Mouse (Mus musculus) central nervous system, embryonic 11.5 days (tissue): ENCODE measurements around the gene Serpinb13. TPM values are rescaled to one million over a fixed set of nuclear protein-coding genes. Genes with fewer than 3 reads are reported as not detected.

Source experiments
- polyA plus RNA-seq: library from polyadenylated mRNA; depleted of rRNA; stranded (reverse); fragments of >200 nt; gene quantifications from 2 replicates; pipeline ENCODE4 v1.2.3, GENCODE M21; 2012; rRNA removed

The Serpinb13 gene
- polyA plus RNA-seq, result not detected in 2 replicates

DNA sequence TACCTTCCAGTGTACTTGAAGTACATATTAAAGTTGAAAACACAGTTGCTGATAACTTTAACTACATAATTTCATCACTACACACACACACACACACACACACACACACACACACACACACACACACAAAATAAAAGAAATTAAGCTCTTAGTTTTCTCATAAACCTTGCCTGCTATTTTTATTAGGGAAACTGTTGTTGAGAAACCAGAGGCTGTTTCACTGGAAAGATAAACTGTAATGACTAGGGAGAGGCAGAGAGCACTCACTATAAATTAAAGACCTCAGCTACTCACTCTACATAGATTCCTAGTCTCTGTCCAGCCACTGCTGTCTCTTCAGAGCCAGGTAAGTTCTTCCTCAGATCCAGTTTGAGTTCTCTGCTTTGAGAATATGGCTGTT lies at the start of gene Serpinb13:
Gene Serpinb13, plus strand, starts transcription at position 301 of the 400 bp plus-strand sequence.

DNA sequence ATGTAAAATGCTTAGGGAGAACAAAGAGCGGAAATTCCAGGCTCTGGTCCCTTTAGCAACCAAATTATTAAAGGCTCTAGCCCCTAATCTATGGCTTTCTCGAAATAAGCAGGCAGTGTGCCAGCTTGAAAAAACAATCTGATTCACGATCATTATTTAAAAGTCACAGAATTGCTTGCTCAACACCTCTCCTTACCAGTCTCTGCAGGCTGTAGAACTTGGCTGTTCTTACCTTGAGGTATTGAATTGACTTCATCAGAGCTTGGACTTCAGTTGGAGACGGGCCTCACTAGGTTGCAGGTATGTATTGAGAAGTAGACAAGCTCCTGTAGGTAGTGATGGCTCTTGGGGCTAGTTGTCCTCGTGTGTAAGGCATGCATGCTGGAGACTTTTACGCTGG lies 46.5 kb upstream of the Serpinb13 start, which contains the start of gene Serpinb12:
Gene Serpinb12, plus strand, starts transcription at position 185 of the 400 bp plus-strand sequence.

Other genes with a start within 250 kb of the Serpinb13 start
- gene Kdsr, start 221.3 kb upstream of the Serpinb13 start, polyA plus RNA-seq, result 6.4 and 8.2 TPM in 2 replicates
- gene Vps4b, start 184.3 kb upstream of the Serpinb13 start, polyA plus RNA-seq, result 43.7 and 59.3 TPM in 2 replicates
- 0.09 TPM in 1 of 2 replicates, not detected in the other for gene Serpinb5, start 119.8 kb upstream of the Serpinb13 start, polyA plus RNA-seq
- gene Serpinb12, start 46.5 kb upstream of the Serpinb13 start, polyA plus RNA-seq, result not detected in 2 replicates
- not detected in 2 replicates for gene Serpinb3a, start 71.3 kb downstream of the Serpinb13 start, polyA plus RNA-seq
- gene Serpinb3d, start 102.5 kb downstream of the Serpinb13 start, polyA plus RNA-seq, result not detected in 2 replicates